Mouse (Mus musculus) frontal cortex, adult 2 months (tissue): ENCODE measurements around the gene Vps9d1. TPM values are rescaled to one million over a fixed set of nuclear protein-coding genes. Genes with fewer than 3 reads are reported as not detected.
"Not testable (repeated sequence)": the region's sequence is repeated elsewhere in the genome, so short reads cannot be mapped to it uniquely, and the experiment has no call there.

Source experiments
- DNase-seq, 2 experiments: peaks; one replicate each; pipeline ENCODE4 v3.0.0; 2022; ENCODE audit warnings: low spot score in 1 of 2; ENCODE audit errors: extremely low spot score in 1 of 2
- polyA plus RNA-seq: library from polyadenylated mRNA; depleted of rRNA; stranded (reverse); fragments of >200 nt; gene quantifications from 2 replicates; pipeline ENCODE4 v1.2.3, GENCODE M21; 2012; rRNA removed

Vps9d1 gene
- polyA plus RNA-seq, 1 experiment, result 97.9 TPM

DNA sequence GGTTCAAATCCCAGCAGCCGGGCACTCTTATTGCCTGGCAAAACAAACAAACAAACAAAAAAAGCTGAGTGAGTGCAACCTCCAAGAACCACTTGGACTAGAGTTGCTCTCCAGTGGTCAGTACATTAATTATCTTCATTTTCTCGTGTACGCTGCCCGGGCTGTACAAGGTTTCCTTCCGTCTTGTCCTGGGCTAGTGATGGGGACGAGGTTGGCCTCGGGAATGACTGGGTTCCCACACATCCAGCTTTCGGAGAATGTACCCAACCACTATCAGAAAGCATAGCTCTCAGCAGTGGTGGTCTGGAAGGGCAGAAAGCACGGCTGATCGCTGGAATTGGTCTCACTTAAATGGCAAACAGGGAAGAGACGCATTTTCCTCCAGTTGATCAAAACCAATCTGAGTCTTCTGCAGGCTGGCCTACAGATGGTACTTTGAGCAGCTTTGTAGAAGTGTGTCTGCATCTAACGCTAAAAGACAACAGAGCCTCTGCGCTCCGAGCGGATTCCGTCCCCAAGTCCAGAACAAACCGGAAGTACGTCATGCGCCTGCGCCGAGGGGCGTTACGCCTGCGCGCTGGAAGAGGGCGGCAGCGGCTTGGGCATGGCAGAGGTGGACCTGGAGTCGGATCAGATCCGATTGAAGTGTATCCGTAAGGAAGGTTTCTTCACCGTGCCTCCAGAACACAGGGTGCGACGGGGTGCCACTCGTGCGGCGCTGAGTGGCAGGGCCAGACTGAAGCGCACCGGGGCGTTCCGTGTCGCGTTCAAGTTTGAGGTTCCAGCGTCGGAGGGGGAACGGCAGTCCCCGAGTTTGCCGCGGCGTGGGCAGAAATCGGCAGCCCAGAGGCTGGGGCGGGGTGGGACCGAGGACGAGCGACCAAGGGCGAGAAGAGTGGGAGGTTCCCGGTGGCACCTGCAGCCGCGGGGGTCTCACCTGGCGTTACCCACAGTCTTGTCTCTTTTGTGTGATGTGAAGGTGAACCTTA is 29.6 kb downstream of the Vps9d1 start, which contains the start of gene Cdk10:
Cdk10 (plus strand) TSS at position 565 of the 989 bp plus-strand sequence.
- peak; percentile 85 to 97 for DNase-seq

DNA sequence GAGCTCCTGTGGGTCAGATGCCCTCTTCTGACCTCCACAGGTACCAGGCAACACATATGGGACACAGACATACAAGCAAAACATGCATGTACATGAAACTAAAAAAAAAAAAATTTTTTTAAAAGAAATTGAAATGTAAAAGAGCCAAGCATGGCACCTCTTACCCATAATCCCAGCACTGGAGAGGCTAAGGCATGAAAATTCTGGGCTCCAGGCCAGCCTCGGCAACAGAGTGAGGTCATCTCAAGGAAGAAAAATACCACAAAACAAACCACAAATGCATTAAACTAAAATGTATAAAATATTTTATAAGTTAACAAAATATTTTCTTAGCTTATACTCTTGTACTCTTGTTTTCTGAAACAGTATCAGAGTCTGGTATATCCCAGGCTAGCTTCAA is 33.2 kb downstream of the Vps9d1 start:
- DNase-seq, result no peak

DNA sequence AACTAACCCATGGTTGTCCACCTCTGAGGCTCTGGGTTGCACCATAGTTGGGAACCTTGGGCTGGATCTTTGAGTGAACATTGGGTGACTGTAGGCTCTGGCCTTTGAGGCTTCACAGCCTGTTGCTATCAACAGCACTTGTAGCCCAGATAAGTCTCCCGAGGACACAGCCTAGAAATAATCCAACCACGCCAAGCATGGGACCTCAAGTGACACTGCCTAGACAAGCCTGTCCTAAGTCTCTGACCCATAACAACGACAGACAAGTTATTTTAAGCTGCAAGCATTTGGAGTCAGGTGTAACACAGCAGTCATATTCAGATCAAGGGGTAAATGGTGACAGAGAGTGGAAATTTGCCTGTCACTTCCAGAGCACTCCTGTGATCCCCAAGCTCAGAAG is 38.7 kb downstream of the Vps9d1 start:
- no peak for DNase-seq

DNA sequence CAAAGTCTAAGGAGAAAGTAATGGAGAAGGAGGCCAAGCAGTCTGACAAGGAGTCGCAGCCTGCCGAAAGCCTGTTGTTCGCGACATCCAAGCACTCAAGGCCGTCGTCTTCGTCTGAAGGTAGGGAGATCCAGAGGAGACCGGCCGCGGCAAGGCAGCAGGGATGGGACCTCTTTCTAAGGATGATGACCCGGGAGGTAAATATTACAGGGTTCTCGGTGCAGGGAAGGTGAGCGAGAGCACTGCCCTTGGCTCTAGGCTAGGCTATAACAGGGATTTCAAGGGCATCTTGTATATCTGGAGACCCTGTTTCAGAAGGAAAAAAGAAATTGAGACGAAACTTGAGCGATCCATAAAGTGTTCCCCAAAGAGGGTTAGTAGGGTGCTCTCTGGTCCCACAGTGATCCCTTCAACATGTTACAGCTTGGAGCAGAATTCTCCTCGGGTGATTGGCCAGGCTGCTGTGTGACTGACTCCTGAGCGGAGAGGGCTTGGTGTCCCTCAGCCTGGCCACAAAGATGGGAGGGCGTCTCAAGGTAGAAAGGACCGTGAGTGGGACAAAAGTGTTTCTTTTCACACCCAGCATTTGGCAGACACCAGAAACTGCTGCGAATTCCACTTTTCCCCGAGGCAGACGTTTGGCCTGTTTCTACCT is 40.9 kb downstream of the Vps9d1 start:
- DNase-seq, result no peak

GRCm38 (mm10) chr8:123212321-123213117 is 41.6 kb downstream of the Vps9d1 start, which contains the start of the genes Chmp1a and Spata33:
Gene Chmp1a, minus strand, starts transcription at chr8:123212763.
Gene Spata33, plus strand, starts transcription at chr8:123212832.
- DNase-seq, result peak; percentile 80 to 85

GRCm38 (mm10) chr8:123211876-123212275 is 42.3 kb downstream of the Vps9d1 start:
- no peak for DNase-seq

- no peak for DNase-seq
Observed at GRCm38 (mm10) chr8:123203571-123203970, 50.6 kb downstream of the Vps9d1 start.

GRCm38 (mm10) chr8:123202288-123202687 is 51.9 kb downstream of the Vps9d1 start:
- DNase-seq, result peak in 1 of 2 experiments; percentile 87

- DNase-seq, result no peak
Observed at GRCm38 (mm10) chr8:123199864-123200263, 54.3 kb downstream of the Vps9d1 start.

- not testable (repeated sequence) for DNase-seq
Observed at GRCm38 (mm10) chr8:123197016-123197415, 57.1 kb downstream of the Vps9d1 start.

- DNase-seq, result no peak
Observed at GRCm38 (mm10) chr8:123193771-123194170, 60.4 kb downstream of the Vps9d1 start.

Other genes with a start within 250 kb of the Vps9d1 start
- gene Ankrd11, start 212.1 kb downstream of the Vps9d1 start, polyA plus RNA-seq, result 97.3 and 101 TPM in 2 replicates
- 90.1 and 103 TPM in 2 replicates for gene Spg7, start 191.4 kb downstream of the Vps9d1 start, polyA plus RNA-seq
- 1,060 and 1,106 TPM in 2 replicates for gene Rpl13, start 152.0 kb downstream of the Vps9d1 start, polyA plus RNA-seq
- gene Cpne7, start 137.0 kb downstream of the Vps9d1 start, polyA plus RNA-seq, result 145 and 196 TPM in 2 replicates
- 0.80 and 0.98 TPM in 2 replicates for gene Sult5a1, start 96.0 kb downstream of the Vps9d1 start, polyA plus RNA-seq
- gene Dpep1, start 68.1 kb downstream of the Vps9d1 start, polyA plus RNA-seq, result 0.21 and 0.36 TPM in 2 replicates
- 127 and 130 TPM in 2 replicates for gene Chmp1a, start 41.6 kb downstream of the Vps9d1 start, polyA plus RNA-seq
- 9.3 and 9.7 TPM in 2 replicates for gene Spata33, start 41.5 kb downstream of the Vps9d1 start, polyA plus RNA-seq
- gene Cdk10, start 29.5 kb downstream of the Vps9d1 start, polyA plus RNA-seq, result 137 and 152 TPM in 2 replicates
- 46.3 and 53.3 TPM in 2 replicates for gene Spata2l, start 18.1 kb downstream of the Vps9d1 start, polyA plus RNA-seq
- 27.4 and 32.1 TPM in 2 replicates for gene Zfp276, start 153 bp downstream of the Vps9d1 start, polyA plus RNA-seq
- gene Fanca, start 64.2 kb upstream of the Vps9d1 start, polyA plus RNA-seq, result 3.1 and 4.1 TPM in 2 replicates
- 17.4 and 20.8 TPM in 2 replicates for gene Spire2, start 78.4 kb upstream of the Vps9d1 start, polyA plus RNA-seq
- gene Tcf25, start 119.4 kb upstream of the Vps9d1 start, polyA plus RNA-seq, result 583 and 605 TPM in 2 replicates
- 0.04 and 0.06 TPM in 2 replicates for gene Mc1r, start 152.8 kb upstream of the Vps9d1 start, polyA plus RNA-seq
- gene Tubb3, start 157.1 kb upstream of the Vps9d1 start, polyA plus RNA-seq, result 668 and 684 TPM in 2 replicates
- 41.5 and 41.8 TPM in 2 replicates for gene Def8, start 169.2 kb upstream of the Vps9d1 start, polyA plus RNA-seq
- 24.3 and 26.3 TPM in 2 replicates for gene Afg3l1, start 223.6 kb upstream of the Vps9d1 start, polyA plus RNA-seq